Mouse (Mus musculus) heart, postnatal 10 days (tissue): ENCODE data around the gene Asb13. TPM values are rescaled to one million over a fixed set of nuclear protein-coding genes. Genes with fewer than 3 reads are reported as not detected.

ENCODE experiments used
- DNase-seq, 2 experiments: peaks; one replicate each; pipeline ENCODE4 v3.0.0; 2021
- intact Hi-C: fragments of 180-260 bp; cut with DNase I; formaldehyde crosslinking; loops from one replicate; pipeline ENCODE4 v1.15.1; 2025
- total RNA-seq, 2 experiments: library from RNA; stranded (reverse); gene quantifications; 2 replicates each; pipeline ENCODE4 v1.2.3; 2021

The Asb13 gene
- 1 to 10 TPM; 6.7 to 8.2 TPM for total RNA-seq

DNA sequence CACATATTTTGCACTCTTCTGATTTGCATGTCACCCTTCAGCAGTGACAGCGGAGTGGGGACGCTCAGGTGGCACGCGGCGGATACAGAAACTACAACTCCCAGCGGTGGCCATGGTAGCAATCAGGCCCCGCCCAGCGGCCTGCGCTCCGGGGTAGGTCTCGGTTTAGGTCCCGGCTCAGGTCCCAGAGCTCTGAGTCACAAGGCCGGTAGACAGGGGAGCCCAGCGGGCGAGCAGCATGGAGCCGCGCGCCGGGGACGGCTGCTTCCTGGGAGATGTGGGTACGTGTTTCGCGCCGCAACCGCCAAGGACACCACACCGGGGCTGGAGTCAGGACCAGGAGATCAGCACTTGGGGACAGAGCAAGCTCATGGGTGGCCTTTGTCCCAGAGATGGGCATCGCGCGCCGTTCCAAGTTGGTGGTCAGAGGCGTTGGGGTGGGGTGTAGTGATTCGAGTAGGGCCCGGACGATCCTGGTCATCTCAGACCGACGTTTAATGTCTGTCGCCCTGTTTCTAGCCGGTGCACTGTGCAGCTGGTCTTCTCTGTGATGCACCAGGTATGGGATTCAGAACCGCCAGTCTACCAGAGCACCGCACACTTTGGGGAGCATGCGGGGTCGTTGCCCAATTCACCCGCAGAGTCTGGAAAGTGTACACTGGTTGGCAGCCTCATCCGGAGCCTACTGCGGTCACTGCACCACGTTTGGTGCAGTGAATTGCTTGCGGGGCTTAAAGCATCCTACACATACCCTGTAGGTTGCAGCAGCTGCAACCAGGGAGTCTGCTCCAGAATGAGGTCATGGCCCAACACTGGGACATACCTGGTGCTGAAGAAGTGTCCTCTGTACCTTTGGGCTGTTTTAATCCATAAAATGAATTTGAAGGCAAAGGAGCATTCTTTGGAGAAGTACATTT, at the start of gene Asb13:
TSS of gene Asb13 (plus strand) at position 138 of the 917 bp plus-strand sequence.
- intact Hi-C loops: loop anchor here (2.0 kb wide), 1 partner anchor 23 kb away; the partner anchor contains the start of gene Fam208b
- peak; percentile 85 to 87 for DNase-seq

DNA sequence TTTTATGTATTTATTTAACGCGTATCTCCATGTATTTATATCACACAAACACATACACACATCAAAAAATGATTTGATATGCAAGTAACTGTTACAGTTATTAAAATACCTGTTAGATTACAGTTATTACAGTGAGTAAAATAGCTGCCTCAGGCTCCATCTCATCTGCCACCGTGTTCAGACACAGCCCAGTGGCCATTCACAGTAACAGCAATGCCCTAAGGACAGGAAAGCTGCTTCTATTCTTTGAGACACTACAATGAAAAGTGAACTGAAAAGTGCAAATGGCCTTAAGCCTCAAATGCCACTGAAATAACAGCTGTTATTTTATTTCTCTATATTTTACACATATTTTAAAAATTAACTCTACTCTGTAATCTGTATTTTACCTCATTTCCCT, 43.0 kb upstream of the Asb13 start:
- DNase-seq: peak in 1 of 2 experiments; percentile 15
- intact Hi-C loops: loop anchor here (2.0 kb wide), 1 partner anchor 184 kb away; no protein-coding TSS in a partner anchor

DNA sequence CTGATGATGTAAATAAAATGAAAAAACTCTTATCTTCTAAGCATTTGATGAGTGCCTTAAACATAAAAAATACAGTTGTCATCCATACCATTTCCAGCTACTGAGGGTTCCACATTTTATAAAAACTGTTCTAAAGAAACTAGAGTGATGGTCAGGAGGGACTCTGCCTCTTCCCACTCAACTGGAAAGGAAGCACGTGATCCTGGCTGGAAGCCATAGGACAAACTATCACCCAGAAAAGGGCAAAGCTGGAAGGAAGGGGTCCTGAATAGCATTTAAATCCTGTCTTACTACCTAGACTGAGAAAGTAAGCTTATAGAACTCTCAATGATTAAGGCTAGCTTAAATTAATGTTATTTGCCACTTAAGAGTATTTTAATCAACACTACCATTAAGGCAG, 39.5 kb upstream of the Asb13 start:
- no peak for DNase-seq
- intact Hi-C loops: no loop called here

DNA sequence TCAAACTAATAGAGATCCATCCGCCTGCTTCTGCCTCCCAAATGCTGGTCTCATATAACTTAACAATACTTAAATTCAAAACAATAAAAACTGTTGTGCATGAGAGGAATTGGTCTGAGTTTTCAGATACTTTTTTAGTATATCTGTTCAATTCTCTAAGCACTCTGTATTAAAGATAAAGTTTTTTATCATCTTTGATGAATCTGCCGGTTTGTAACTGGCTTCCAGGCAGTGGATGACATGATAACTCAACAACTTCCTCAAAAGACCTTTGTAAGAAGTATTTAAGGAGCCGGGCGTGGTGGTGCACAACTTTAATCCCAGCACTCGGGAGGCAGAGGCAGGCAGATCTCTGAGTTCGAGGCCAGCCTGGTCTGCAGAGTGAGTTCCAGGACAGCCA, 37.6 kb upstream of the Asb13 start:
- no peak for DNase-seq
- intact Hi-C loops: loop anchor here (5.0 kb wide), 1 partner anchor 34 kb away; no protein-coding TSS in a partner anchor

DNA sequence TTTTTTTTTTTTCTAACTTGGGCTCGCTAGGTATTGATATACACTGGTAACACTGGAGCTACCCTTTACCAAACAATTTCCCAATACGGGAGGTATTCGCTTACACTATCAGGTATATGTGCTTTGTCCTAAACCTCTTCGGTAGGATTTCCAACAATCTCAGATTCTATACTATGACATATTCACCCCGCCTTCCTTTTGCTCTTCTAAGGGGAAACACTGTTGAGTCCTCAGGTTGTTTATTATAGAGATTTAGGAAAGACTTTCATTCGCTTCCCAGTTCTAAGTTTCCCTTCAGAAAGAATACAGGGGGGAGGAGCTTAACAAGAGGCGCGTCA, 24.1 kb upstream of the Asb13 start:
- DNase-seq: no peak
- intact Hi-C loops: loop anchor here (2.0 kb wide), 2 partner anchors 25 to 71 kb away; partner anchors contain the start of genes Asb13 and Gdi2

DNA sequence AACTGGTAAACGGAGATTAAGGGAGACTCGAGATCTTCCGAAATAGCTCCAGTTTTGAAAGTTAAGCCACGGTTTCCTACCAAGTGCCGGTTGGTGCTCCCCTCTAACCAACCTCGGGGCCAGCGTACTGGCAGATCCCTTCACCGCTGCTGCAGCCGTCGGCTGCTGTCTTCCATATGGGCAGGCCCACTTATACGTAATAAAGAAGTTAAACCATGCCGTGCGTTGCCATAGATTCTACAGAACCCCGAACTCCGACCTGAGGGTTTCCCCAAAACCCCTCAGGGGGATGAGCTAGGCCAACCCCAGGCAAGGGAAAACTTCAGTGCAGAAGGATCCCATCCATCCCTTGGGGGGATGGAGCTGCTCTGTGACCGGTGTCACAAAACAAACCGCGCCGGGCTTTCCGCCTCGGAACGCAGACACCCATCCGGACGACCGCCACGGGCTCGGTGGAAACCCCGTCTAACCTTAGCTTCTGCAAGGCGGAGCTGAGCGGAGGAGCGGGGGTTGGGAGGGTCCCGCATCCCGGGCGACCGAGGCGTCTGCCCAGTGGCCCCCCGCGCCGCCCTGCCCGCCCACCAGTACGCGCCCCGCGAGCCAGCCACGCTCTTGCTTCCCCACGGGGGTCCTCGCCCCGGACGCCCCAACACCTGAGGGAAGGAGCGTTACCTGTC, 23.6 kb upstream of the Asb13 start:
- DNase-seq: peak in 1 of 2 experiments; percentile 68
- intact Hi-C loops: loop anchor here (2.0 kb wide), 2 partner anchors 25 to 71 kb away; partner anchors contain the start of genes Asb13 and Gdi2

GRCm38 (mm10) chr13:3610795-3611438, 22.9 kb upstream of the Asb13 start, which contains the start of gene Fam208b:
Gene Fam208b, minus strand, starts transcription at chr13:3611108.
- intact Hi-C loops: loop anchor here (2.0 kb wide), 2 partner anchors 24 to 72 kb away; partner anchors contain the start of genes Asb13 and Gdi2
- DNase-seq: peak; percentile 98 to 99

DNA sequence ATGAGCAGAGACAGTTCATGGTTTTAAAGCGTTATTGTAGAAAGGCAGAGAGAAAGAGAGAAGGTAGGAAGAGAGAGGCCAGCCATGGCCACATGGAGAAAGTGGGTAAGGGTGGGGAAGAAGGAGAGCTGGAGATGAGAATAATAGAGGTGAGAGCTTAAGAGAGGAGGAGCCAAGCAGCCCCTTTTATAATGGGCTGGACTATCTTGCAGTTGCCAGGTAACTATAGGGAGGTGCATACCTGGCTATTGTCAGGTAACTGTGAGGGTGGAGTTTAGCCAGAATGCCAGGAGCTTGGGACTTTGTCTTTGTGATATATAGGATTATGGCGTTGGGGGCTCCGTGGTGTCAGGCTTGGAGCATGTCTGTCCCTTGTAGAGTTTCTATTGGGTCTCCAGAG, 6.7 kb upstream of the Asb13 start:
- intact Hi-C loops: no loop called here
- DNase-seq: no peak

- intact Hi-C loops: no loop called here
- DNase-seq: no peak
Observed at GRCm38 (mm10) chr13:3628102-3628501, 5.7 kb upstream of the Asb13 start.

- no peak for DNase-seq
- intact Hi-C loops: no loop called here
Observed at GRCm38 (mm10) chr13:3632551-3632950, 1.3 kb upstream of the Asb13 start.

- intact Hi-C loops: no loop called here
- no peak for DNase-seq
Observed at GRCm38 (mm10) chr13:3633131-3633530, 701 bp upstream of the Asb13 start.

- intact Hi-C loops: loop anchor here (2.0 kb wide), 1 partner anchor 24 kb away; the partner anchor contains the start of gene Fam208b
- DNase-seq: no peak
Observed at GRCm38 (mm10) chr13:3635076-3635475, 1.2 kb downstream of the Asb13 start.

DNA sequence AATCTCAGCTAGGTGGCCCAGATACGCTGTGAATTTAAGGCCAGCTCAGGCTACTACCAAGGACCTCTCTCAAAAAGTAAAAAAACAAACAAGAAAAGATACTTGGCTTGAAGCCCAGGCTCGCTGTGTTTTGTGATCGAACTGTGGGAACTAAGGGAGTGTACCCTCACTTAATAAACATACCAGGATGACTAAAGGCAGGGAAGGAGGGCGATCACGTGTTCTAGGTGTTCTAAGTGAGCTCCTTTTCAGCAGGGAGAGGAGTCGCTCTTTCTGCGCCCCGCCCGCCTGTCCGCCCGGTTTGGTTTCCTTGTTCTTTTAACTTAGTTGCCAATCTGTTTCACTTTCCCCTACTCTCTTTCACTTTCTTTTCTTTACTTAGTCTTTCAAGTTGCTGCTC, 3.0 kb downstream of the Asb13 start:
- DNase-seq: peak in 1 of 2 experiments; percentile 13
- intact Hi-C loops: no loop called here

GRCm38 (mm10) chr13:3642049-3642448, 8.2 kb downstream of the Asb13 start:
- peak; percentile 7 to 27 for DNase-seq
- intact Hi-C loops: loop anchor here (5.0 kb wide), 1 partner anchor 235 kb away; no protein-coding TSS in a partner anchor

DNA sequence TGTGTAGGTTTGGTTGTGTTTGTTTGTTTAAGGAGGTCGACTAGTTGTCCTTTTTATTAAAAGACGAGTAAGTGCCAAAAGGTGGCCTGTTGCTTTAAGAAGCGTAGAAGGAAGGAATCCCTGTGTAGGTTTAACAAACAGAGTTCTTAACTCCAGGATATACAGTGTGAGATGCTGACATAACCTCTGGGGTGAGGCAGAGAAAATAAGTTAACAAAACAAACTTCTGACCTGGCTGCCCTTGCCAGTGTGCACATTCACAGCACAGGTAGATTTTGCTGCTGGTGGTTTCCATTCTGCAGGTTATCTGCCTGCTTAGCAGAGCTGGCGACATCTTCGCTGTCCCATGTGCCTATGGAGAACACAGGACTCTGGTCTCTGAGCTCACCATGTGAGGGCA, 8.7 kb downstream of the Asb13 start:
- DNase-seq: no peak
- intact Hi-C loops: loop anchor here (5.0 kb wide), 1 partner anchor 235 kb away; no protein-coding TSS in a partner anchor

- intact Hi-C loops: loop anchor here (5.0 kb wide), 1 partner anchor 238 kb away; no protein-coding TSS in a partner anchor
- DNase-seq: no peak
Observed at GRCm38 (mm10) chr13:3644871-3645270, 11.0 kb downstream of the Asb13 start.

DNA sequence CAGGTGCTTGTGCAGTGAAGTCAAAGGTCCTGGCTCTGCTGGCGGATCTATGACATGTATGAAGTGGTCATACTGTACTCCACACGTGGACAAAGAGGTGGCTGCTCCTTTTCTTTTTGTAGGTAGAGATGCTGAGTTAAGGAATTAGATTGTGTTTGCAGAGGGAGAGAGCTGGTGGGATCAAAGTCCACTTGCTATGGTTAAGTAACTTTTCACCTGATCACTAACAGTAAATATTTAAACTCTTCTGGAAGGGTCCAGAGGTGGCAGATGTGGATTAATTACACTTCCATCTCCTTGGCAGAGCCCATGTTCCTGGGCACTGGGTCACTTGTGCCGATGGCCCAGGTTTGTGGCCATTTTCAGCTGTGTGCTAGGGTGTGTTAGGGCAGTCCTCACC, 12.1 kb downstream of the Asb13 start:
- no peak for DNase-seq
- intact Hi-C loops: no loop called here

DNA sequence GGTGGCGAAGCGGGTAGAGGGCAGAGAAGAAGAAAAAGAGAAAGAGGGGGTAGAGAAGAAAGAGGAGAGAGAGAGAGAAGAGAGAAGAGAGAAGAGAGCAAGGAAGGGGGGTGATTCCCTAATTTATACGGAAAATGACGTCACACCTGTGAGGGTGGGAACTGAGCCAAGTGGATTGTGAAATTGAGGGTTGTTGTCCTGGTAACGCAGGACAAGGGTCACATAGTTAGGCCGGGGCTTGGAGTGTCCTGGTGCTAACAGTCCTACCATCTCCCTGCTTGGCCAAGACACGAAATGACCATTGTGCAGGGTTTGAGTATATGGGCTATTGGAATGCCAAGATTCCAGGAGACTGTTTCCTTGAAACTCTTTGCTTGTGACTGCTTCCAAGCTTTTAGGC, 12.7 kb downstream of the Asb13 start:
- intact Hi-C loops: no loop called here
- no peak for DNase-seq

- intact Hi-C loops: no loop called here
- no peak for DNase-seq
Observed at GRCm38 (mm10) chr13:3650569-3650968, 16.7 kb downstream of the Asb13 start.

DNA sequence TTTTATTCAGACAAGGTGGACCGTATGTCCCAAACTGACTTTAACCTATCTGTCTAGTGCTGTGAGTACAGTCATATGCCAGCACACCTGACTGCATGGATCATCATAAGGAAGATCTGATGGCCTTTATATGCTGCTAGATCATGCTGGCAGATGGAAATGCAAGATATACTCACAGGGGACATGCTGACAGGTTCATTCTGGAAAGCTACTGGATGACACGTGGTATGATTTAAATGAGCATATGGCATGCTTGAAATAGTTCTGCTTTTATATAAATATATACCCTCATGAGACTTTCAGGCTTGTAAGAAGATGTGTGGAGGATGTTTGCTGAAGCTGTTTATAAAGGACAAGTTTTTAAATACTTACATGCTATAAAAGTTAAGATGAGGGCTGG, 20.6 kb downstream of the Asb13 start:
- no peak for DNase-seq
- intact Hi-C loops: no loop called here
